Comparison of ENCODE assay signal across 17 mouse cellular contexts in the genomic region with DNA sequence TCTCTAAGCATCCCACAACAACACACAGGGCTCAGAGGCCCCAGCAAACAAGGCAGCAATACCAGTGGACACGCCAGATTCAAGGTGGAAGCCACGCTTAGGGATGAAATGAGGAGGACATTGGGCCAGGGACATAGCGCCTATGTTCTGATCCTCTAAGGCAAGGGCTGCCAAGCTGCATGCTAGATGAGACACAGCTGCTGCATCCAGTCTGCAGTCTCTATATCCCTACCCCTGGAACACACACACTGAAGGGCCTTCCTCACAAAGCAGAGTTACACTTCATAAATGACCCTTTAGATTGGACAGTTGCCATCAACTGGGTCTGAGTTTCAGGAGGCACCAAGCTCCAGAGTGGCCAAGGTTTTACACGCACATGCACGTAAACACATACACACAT. TPM values are rescaled to one million over a fixed set of nuclear protein-coding genes. Genes with fewer than 3 reads are reported as not detected.
A peak's percentile ranks its signal among the peaks of the same experiment; 100 is the strongest.
DNase-seq lines count a peak whose midpoint lies in the region; ATAC-seq lines count a peak whose summit lies in the region.
"Had no signal": no experiment of that assay in that cellular context is flagged by ENCODE, and none has a peak within 500 bp of the region (broad histone marks: within the 10 kb centered on the region; RNA-seq: fewer than 3 reads in every experiment).

No protein-coding gene starts in this region.

- peak; percentile 33 to 41 for DNase-seq in kidney, postnatal 4 days
- no peak for DNase-seq in lung, postnatal 36 days
- peak; percentile 22 for DNase-seq in lung, postnatal 10 days
- DNase-seq in lung, postnatal 14 days, result peak; percentile 13
- DNase-seq: adrenal gland, adult 2 months; adrenal gland, postnatal 25 days; cerebellum, adult 2 months; forebrain, postnatal 0 days; gastrocnemius, postnatal 36 days; heart, adult 11 months; heart, postnatal 36 days had no signal

- no peak overlapping the region for H3K4me2 ChIP-seq in kidney, embryonic 16.5 days (replicated peaks; ENCODE audit: low read depth, low read length)
- H3K4me2 ChIP-seq in lung, embryonic 16.5 days (ENCODE audit: low read depth, low read length), result no peak overlapping the region
- H3K4me2 ChIP-seq: forebrain, embryonic 13.5 days; heart, embryonic 13.5 days had no signal

- H3K27ac ChIP-seq in kidney, embryonic 16.5 days (ENCODE audit: low read length), result no peak overlapping the region
- H3K27ac ChIP-seq in lung, embryonic 16.5 days (ENCODE audit: low read length), result no peak overlapping the region
- H3K27ac ChIP-seq: embryonic facial prominence, embryonic 10.5 days; forebrain, embryonic 13.5 days; heart, embryonic 13.5 days had no signal

- H3K9ac ChIP-seq in kidney, embryonic 16.5 days (replicated peaks; ENCODE audit: low read length), result no peak overlapping the region
- no peak overlapping the region for H3K9ac ChIP-seq in lung, embryonic 16.5 days (ENCODE audit: low read length)
- H3K9ac ChIP-seq: forebrain, embryonic 13.5 days; forebrain, postnatal 0 days; heart, embryonic 13.5 days had no signal

- H3K4me3 ChIP-seq in kidney, embryonic 16.5 days (ENCODE audit: low read length), result no peak overlapping the region
- no peak overlapping the region for H3K4me3 ChIP-seq in lung, embryonic 16.5 days (ENCODE audit: low read length)
- H3K4me3 ChIP-seq: embryonic facial prominence, embryonic 10.5 days; forebrain, embryonic 13.5 days; heart, embryonic 13.5 days had no signal

- H3K36me3 ChIP-seq in kidney, embryonic 16.5 days (ENCODE audit: insufficient read depth, low read length), result no peaks in the 10 kb centered on the region
- H3K36me3 ChIP-seq in lung, embryonic 16.5 days (ENCODE audit: control insufficient read depth, insufficient read depth, low read length), result no peaks in the 10 kb centered on the region
- H3K36me3 ChIP-seq: embryonic facial prominence, embryonic 10.5 days; heart, embryonic 13.5 days had no signal

- H3K4me1 ChIP-seq in kidney, embryonic 16.5 days (ENCODE audit: insufficient read depth, low read length), result no peaks in the 10 kb centered on the region
- no peaks in the 10 kb centered on the region; the same call in 1 of the 2 replicates for H3K4me1 ChIP-seq in lung, embryonic 16.5 days (replicated peaks; ENCODE audit: control insufficient read depth, insufficient read depth, low read length)

- ATAC-seq in kidney, embryonic 16.5 days (ENCODE audit: low FRiP score, low TSS enrichment), result no peak
- ATAC-seq in lung, embryonic 16.5 days (ENCODE audit: low read depth), result peak; percentile 81
- ATAC-seq: forebrain, embryonic 13.5 days; forebrain, postnatal 0 days had no signal

- H3K27me3 ChIP-seq in kidney, embryonic 16.5 days (ENCODE audit: insufficient read depth, low read length), result no peaks in the 10 kb centered on the region
- H3K27me3 ChIP-seq in lung, embryonic 16.5 days (ENCODE audit: control insufficient read depth, insufficient read depth, low read depth, low read length), result no peaks in the 10 kb centered on the region
- H3K27me3 ChIP-seq: forebrain, embryonic 13.5 days had no signal

- WGBS in kidney, embryonic 16.5 days, result 69% methylated on average over 5 of the region's 5 CpGs
- 48% methylated on average over 5 of the region's 5 CpGs for WGBS in lung, embryonic 16.5 days

- H3K9me3 ChIP-seq in kidney, embryonic 16.5 days (ENCODE audit: low read length), result no peaks in the 10 kb centered on the region
- no peaks in the 10 kb centered on the region for H3K9me3 ChIP-seq in lung, embryonic 16.5 days (ENCODE audit: control insufficient read depth, low read length)
- H3K9me3 ChIP-seq: embryonic facial prominence, embryonic 10.5 days; forebrain, embryonic 13.5 days; heart, embryonic 13.5 days had no signal

RNA-seq across cellular contexts. Expression of a gene that starts 13.3 kb away (rescaled TPM):
- polyA plus RNA-seq in kidney, embryonic 16.5 days (2015; fragmentation: Nextera tagmentation; extraction: Ambion mirVana), result 6.5 and 14.0 TPM in 2 replicates
- polyA plus RNA-seq in lung, embryonic 16.5 days (2015; fragmentation: Nextera tagmentation; extraction: Ambion mirVana), result 1.1 and 1.9 TPM in 2 replicates

RNA-seq across cellular contexts. Expression of a gene that starts 51.4 kb away (rescaled TPM):
- polyA plus RNA-seq in kidney, embryonic 16.5 days (2015; fragmentation: Nextera tagmentation; extraction: Ambion mirVana), result 0.75 and 1.3 TPM in 2 replicates
- polyA plus RNA-seq in lung, embryonic 16.5 days (2015; fragmentation: Nextera tagmentation; extraction: Ambion mirVana), result 3.2 and 3.4 TPM in 2 replicates
- polyA plus RNA-seq: heart, postnatal 0 days had no signal
